ENCODE assay signal across 8 mouse cellular contexts in the genomic region with DNA sequence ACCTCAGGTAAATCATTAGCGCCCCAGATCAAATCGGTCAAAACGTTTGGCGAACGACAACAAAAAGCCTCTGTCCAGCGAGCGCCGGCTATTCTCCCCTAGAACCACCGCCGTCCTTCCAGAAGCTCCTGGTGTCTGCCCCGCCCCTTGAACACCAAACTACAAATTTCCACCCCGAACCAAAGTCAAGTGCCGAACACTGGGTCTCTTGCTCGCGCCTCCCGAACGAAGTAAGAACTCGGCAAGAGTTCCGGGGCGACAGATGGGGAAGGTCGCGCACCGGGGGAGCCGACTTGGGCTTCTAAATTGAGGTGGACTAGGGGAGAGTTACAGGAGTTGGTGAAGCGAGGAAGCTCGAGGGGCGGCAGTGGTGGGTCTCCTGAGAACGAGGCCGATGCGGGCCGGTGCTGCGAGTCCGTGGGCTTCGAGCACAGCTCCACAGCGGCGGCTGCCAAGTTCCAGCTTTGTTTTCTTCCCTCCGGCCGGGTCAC. TPM values are rescaled to one million over a fixed set of nuclear protein-coding genes. Genes with fewer than 3 reads are reported as not detected.
A peak's percentile ranks its signal among the peaks of the same experiment; 100 is the strongest.
DNase-seq lines count a peak whose midpoint lies in the region; ATAC-seq and TF ChIP-seq lines count a peak whose summit lies in the region.

A gene (plus strand): TSS at position 174 of the 491 bp plus-strand sequence.

- no peaks in the 10 kb centered on the region for H3K27me3 ChIP-seq in ES-Bruce4 (ENCODE audit: control insufficient read depth, insufficient read depth, low read length, poor library complexity, severe bottlenecking)
- H3K27me3 ChIP-seq in embryonic facial prominence, embryonic 15.5 days, result no peaks in the 10 kb centered on the region
- H3K27me3 ChIP-seq in heart, embryonic 15.5 days, result no peaks in the 10 kb centered on the region
- no peaks in the 10 kb centered on the region for H3K27me3 ChIP-seq in liver, postnatal 0 days (ENCODE audit: insufficient read depth, low read length)

- peak within 1 kb of the TSS; percentile 73 for H3K4me2 ChIP-seq in embryonic facial prominence, embryonic 15.5 days (replicated peaks)
- peak within 1 kb of the TSS; percentile 73 for H3K4me2 ChIP-seq in heart, embryonic 15.5 days
- H3K4me2 ChIP-seq in liver, postnatal 0 days (ENCODE audit: low read depth, low read length), result peak within 1 kb of the TSS; percentile 88

- no peaks in the 10 kb centered on the region for H3K9me3 ChIP-seq in ES-Bruce4 (replicated peaks; ENCODE audit: control insufficient read depth, insufficient read depth, low read length, poor library complexity, severe bottlenecking)
- H3K9me3 ChIP-seq in embryonic facial prominence, embryonic 15.5 days (replicated peaks), result no peaks in the 10 kb centered on the region
- no peaks in the 10 kb centered on the region for H3K9me3 ChIP-seq in heart, embryonic 15.5 days (replicated peaks)
- no peaks in the 10 kb centered on the region for H3K9me3 ChIP-seq in liver, postnatal 0 days (ENCODE audit: low read length)

- H3K27ac ChIP-seq in ES-Bruce4 (ENCODE audit: insufficient read depth, low read length), result peak within 1 kb of the TSS; percentile 13; the same call in 1 of the 2 replicates
- peak within 1 kb of the TSS; percentile 92 for H3K27ac ChIP-seq in embryonic facial prominence, embryonic 15.5 days (replicated peaks)
- H3K27ac ChIP-seq in heart, embryonic 15.5 days, result peak within 1 kb of the TSS; percentile 88
- peak within 1 kb of the TSS; percentile 89 for H3K27ac ChIP-seq in liver, postnatal 0 days (ENCODE audit: low read depth)

- WGBS in embryonic facial prominence, embryonic 15.5 days, result under 1% methylated on average over 38 of the region's 38 CpGs
- WGBS in heart, embryonic 15.5 days, result under 1% methylated on average over 37 of the region's 38 CpGs
- WGBS in liver, postnatal 0 days (ENCODE audit: insufficient replicate concordance), result under 1% methylated on average over 38 of the region's 38 CpGs

- peak within 1 kb of the TSS; percentile 95 for H3K4me3 ChIP-seq in ES-Bruce4 (ENCODE audit: low read depth, low read length)
- peak within 1 kb of the TSS; percentile 95 for H3K4me3 ChIP-seq in embryonic facial prominence, embryonic 15.5 days (replicated peaks)
- peak within 1 kb of the TSS; percentile 91 for H3K4me3 ChIP-seq in heart, embryonic 15.5 days
- H3K4me3 ChIP-seq in liver, postnatal 0 days (ENCODE audit: low read depth, low read length), result peak within 1 kb of the TSS; percentile 97

- H3K9ac ChIP-seq in ES-Bruce4 (ENCODE audit: low read depth, poor library complexity, severe bottlenecking), result peak within 1 kb of the TSS; percentile 98
- peak within 1 kb of the TSS; percentile 61 for H3K9ac ChIP-seq in embryonic facial prominence, embryonic 15.5 days
- peak within 1 kb of the TSS; percentile 79 for H3K9ac ChIP-seq in heart, embryonic 15.5 days
- peak within 1 kb of the TSS; percentile 92 for H3K9ac ChIP-seq in liver, postnatal 0 days (replicated peaks)

- ATAC-seq in embryonic facial prominence, embryonic 15.5 days (ENCODE audit: insufficient number of reproducible peaks, low FRiP score, low TSS enrichment, low read depth), result peak; percentile 55
- peak; percentile 16; the same call in 1 of the 2 replicates for ATAC-seq in heart, embryonic 15.5 days (replicated peaks; ENCODE audit: insufficient number of reproducible peaks, insufficient read depth, low FRiP score, low read depth)
- ATAC-seq in liver, postnatal 0 days, result peak; percentile 39

- peak; percentile 14 for DNase-seq in WW6 (ENCODE audit: low read depth, low spot score)
- DNase-seq in kidney, postnatal 10 days, result peak; percentile 70
- DNase-seq in liver, postnatal 0 days, result no peak
- peak; percentile 38 for DNase-seq in ovary, postnatal 10 days (ENCODE audit: low spot score)
- no peak for DNase-seq in cerebellum, adult 9-11 months

- no peak for TF ChIP-seq CTCF in ES-Bruce4 (IDR thresholded peaks at IDR 0.05; ENCODE audit: low read depth, low read length)
- no peak for TF ChIP-seq CTCF in liver, postnatal 0 days (IDR thresholded peaks at IDR 0.05; ENCODE audit: low read depth)

- TF ChIP-seq EP300 in ES-Bruce4 (IDR thresholded peaks at IDR 0.05; ENCODE audit: insufficient read depth, low read depth, low read length), result no peak
- no peak for TF ChIP-seq EP300 in liver, postnatal 0 days (IDR thresholded peaks at IDR 0.05; ENCODE audit: low read depth)

- TF ChIP-seq POLR2A in ES-Bruce4 (IDR thresholded peaks at IDR 0.05; ENCODE audit: insufficient read depth, low read length), result no peak

- no peaks in the 10 kb centered on the region for H3K4me1 ChIP-seq in ES-Bruce4 (ENCODE audit: control insufficient read depth, insufficient read depth, low read length)
- H3K4me1 ChIP-seq in embryonic facial prominence, embryonic 15.5 days, result peaks cover 20% of the 10 kb centered on the region
- peaks cover 18% of the 10 kb centered on the region for H3K4me1 ChIP-seq in heart, embryonic 15.5 days (replicated peaks)
- peaks cover 15% of the 10 kb centered on the region for H3K4me1 ChIP-seq in liver, postnatal 0 days (ENCODE audit: insufficient read depth)

- H3K36me3 ChIP-seq in ES-Bruce4 (ENCODE audit: control insufficient read depth, insufficient read depth, low read length, poor library complexity, severe bottlenecking), result peaks cover 8% of the 10 kb centered on the region
- peaks cover 26% of the 10 kb centered on the region for H3K36me3 ChIP-seq in embryonic facial prominence, embryonic 15.5 days
- peaks cover 27% of the 10 kb centered on the region for H3K36me3 ChIP-seq in heart, embryonic 15.5 days
- H3K36me3 ChIP-seq in liver, postnatal 0 days (replicated peaks; ENCODE audit: insufficient read depth, low read length), result peaks cover 27% of the 10 kb centered on the region

RNA-seq across cellular contexts. Expression of the gene that starts here (rescaled TPM):
- 42.5 and 52.4 TPM in 2 replicates for polyA plus RNA-seq in ES-Bruce4 (2011; ENCODE audit: insufficient read depth, insufficient read length, low read depth, missing spikeins)
- 49.7 and 54.7 TPM in 2 replicates for polyA plus RNA-seq in embryonic facial prominence, embryonic 15.5 days (2015; fragmentation: Nextera tagmentation; extraction: Ambion mirVana)
- 27.4 and 35.7 TPM in 2 replicates for polyA plus RNA-seq in heart, embryonic 15.5 days (2015; fragmentation: Nextera tagmentation; extraction: Ambion mirVana)
- polyA plus RNA-seq in liver, postnatal 0 days (2015; fragmentation: Nextera tagmentation; extraction: Ambion mirVana), result 8.1 and 9.7 TPM in 2 replicates

Comparison
In these comparisons a context has a peak if more than half of its experiments do, and no peak if none do; other contexts are left out.
1. H3K27ac ChIP-seq: peak in every context shown above with its lines; median percentile 92 in embryonic facial prominence, embryonic 15.5 days; 89 in liver, postnatal 0 days; 88 in heart, embryonic 15.5 days; 13 in ES-Bruce4.
2. DNase-seq: peak in WW6 (single experiment), kidney, postnatal 10 days (single experiment) and ovary, postnatal 10 days (single experiment); none in liver, postnatal 0 days (single experiment) and cerebellum, adult 9-11 months (single experiment).
3. Peak in every context shown above with its lines, with median percentiles within 50 percentile points of each other: H3K4me3 ChIP-seq, H3K9ac ChIP-seq, ATAC-seq and H3K4me2 ChIP-seq.